Mouse (Mus musculus): ENCODE results near the gene Mettl16. TPM values are rescaled to one million over a fixed set of nuclear protein-coding genes. Genes with fewer than 3 reads are reported as not detected.
A peak's percentile ranks its signal among the peaks of the same experiment; 100 is the strongest.

Gene Mettl16
- total and polyA plus RNA-seq, 2 experiments from 2014 or later = 10.6 to 26.6 TPM

- H3K4me1 ChIP-seq (ENCODE audit: insufficient read depth, low read length) = no peaks in the 10 kb centered on the region
- H3K27ac ChIP-seq = no peak overlapping the region
- 68% methylated on average over 2 of the region's 2 CpGs for WGBS
- H3K4me3 ChIP-seq (ENCODE audit: low read length) = no peak overlapping the region
- no peaks in the 10 kb centered on the region for H3K9me3 ChIP-seq (ENCODE audit: low read length)
- no peak overlapping the region for H3K9ac ChIP-seq (replicated peaks; ENCODE audit: low read length)
- H3K36me3 ChIP-seq (ENCODE audit: insufficient read depth, low read length) = no peaks in the 10 kb centered on the region
- DNase-seq (ENCODE audit: low spot score) (no peak), ATAC-seq (no peak)
- H3K4me2 ChIP-seq (ENCODE audit: low read depth, low read length) = no peak overlapping the region
- no peaks in the 10 kb centered on the region for H3K27me3 ChIP-seq (ENCODE audit: insufficient read depth, low read length)
- no peak for TF ChIP-seq CTCF (IDR thresholded peaks at IDR 0.05; ENCODE audit: low read depth)
Observed at GRCm38 (mm10) chr11:74756631-74757030, 14.0 kb upstream of the Mettl16 start.

- no peaks in the 10 kb centered on the region for H3K36me3 ChIP-seq (ENCODE audit: insufficient read depth, low read length)
- no peaks in the 10 kb centered on the region for H3K4me1 ChIP-seq (ENCODE audit: insufficient read depth, low read length)
- no peak overlapping the region for H3K4me3 ChIP-seq (ENCODE audit: low read length)
- H3K9me3 ChIP-seq (ENCODE audit: low read length) = no peaks in the 10 kb centered on the region
- no peaks in the 10 kb centered on the region for H3K27me3 ChIP-seq (ENCODE audit: insufficient read depth, low read length)
- H3K4me2 ChIP-seq (ENCODE audit: low read depth, low read length) = no peak overlapping the region
- H3K9ac ChIP-seq (replicated peaks; ENCODE audit: low read length) = no peak overlapping the region
- TF ChIP-seq CTCF (IDR thresholded peaks at IDR 0.05; ENCODE audit: low read depth) = no peak
- no peak overlapping the region for H3K27ac ChIP-seq
- ATAC-seq (no peak), DNase-seq (ENCODE audit: low spot score) (no peak)
- 76% methylated on average over 12 of the region's 12 CpGs for WGBS
Observed at GRCm38 (mm10) chr11:74761011-74761705, 9.5 kb upstream of the Mettl16 start.

DNA sequence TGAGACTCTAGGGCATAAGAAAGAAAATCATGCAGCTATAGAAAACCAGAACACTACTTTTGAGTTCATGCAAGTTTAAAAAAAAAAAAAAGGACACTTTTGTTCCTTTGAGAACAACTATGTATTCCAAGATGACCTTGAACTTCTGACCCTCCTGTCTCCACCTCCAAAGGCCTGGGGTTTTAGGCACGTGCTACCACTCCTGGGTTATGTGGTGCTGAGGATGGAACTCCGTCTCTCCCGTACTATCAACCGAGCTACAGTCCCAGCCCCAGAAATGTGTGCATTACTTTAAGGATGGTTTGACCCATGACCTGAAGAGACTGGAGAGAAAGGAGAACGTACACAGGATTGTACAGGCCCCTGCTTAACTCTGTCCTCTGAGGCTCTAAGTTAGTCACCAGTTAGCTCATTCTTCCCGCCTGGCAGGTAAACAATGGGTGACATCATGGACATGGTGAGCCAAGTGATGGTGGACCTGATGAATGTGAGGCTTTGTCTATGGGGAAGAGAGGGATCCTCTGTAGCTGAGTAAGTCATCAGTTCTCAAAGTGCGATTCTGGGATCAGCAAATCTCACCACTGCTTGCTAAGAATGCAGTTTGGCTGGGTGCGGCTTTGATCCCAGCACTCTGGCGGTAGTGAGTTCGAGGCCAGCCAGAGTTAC, 6.5 kb upstream of the Mettl16 start:
- no peaks in the 10 kb centered on the region for H3K27me3 ChIP-seq (ENCODE audit: insufficient read depth, low read length)
- H3K9ac ChIP-seq (replicated peaks; ENCODE audit: low read length) = no peak overlapping the region
- no peaks in the 10 kb centered on the region for H3K36me3 ChIP-seq (ENCODE audit: insufficient read depth, low read length)
- H3K27ac ChIP-seq = no peak overlapping the region
- ATAC-seq (no peak), DNase-seq (ENCODE audit: low spot score) (no peak)
- no peaks in the 10 kb centered on the region for H3K9me3 ChIP-seq (ENCODE audit: low read length)
- TF ChIP-seq CTCF (IDR thresholded peaks at IDR 0.05; ENCODE audit: low read depth) = no peak
- no peaks in the 10 kb centered on the region for H3K4me1 ChIP-seq (ENCODE audit: insufficient read depth, low read length)
- H3K4me3 ChIP-seq (ENCODE audit: low read length) = no peak overlapping the region
- 77% methylated on average over 10 of the region's 10 CpGs for whole genome bisulfite sequencing
- H3K4me2 ChIP-seq (ENCODE audit: low read depth, low read length) = no peak overlapping the region

- ATAC-seq (no peak), DNase-seq (ENCODE audit: low spot score) (no peak)
Observed at GRCm38 (mm10) chr11:74767469-74767868, 3.2 kb upstream of the Mettl16 start.

DNA sequence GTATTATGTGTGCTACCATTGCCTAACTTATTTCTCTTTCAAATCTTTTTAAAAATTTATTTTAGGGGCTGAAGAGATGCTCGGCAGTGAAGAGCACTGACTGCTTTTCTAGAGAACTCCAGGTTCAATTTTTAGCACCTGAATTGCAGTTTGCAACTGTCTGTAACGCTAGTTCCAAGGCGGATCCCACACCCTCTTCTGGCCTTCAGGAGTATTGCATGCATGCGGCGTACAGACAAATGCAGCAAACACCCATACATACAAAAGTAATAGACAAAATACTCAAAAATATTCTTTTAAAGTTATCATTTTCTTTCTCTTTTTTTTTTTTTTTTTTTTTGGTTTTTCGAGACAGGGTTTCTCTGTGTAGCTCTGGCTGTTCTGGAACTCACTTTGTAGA, 2.6 kb upstream of the Mettl16 start:
- Histone ChIP-seq H3K9me3 (ENCODE audit: low read length) (no peaks in the 10 kb centered on the region), H3K36me3 (ENCODE audit: insufficient read depth, low read length) (no peaks in the 10 kb centered on the region), H3K27ac (no peak overlapping the region), H3K4me3 (ENCODE audit: low read length) (no peak overlapping the region), H3K9ac (replicated peaks; ENCODE audit: low read length) (no peak overlapping the region), H3K4me2 (ENCODE audit: low read depth, low read length) (no peak overlapping the region), H3K27me3 (ENCODE audit: insufficient read depth, low read length) (no peaks in the 10 kb centered on the region), H3K4me1 (ENCODE audit: insufficient read depth, low read length) (0 out of 2 replicates have a peak, but pooled peaks cover 6% of the 10 kb centered on the region)
- ATAC-seq = no peak
- peak; percentile 61 for TF ChIP-seq CTCF (IDR thresholded peaks at IDR 0.05; ENCODE audit: low read depth)
- peak; percentile 31 for DNase-seq (ENCODE audit: low spot score)
- WGBS = 35% methylated on average over 6 of the region's 6 CpGs

More at GRCm38 (mm10) chr11:74767469-74767868, 3.2 kb upstream of the Mettl16 start:
- no peak overlapping the region for H3K4me2 ChIP-seq (ENCODE audit: low read depth, low read length)
- no peaks in the 10 kb centered on the region for H3K27me3 ChIP-seq (ENCODE audit: insufficient read depth, low read length)
- H3K36me3 ChIP-seq (ENCODE audit: insufficient read depth, low read length) = no peaks in the 10 kb centered on the region
- 0 out of 2 replicates have a peak, but pooled peaks cover 6% of the 10 kb centered on the region for H3K4me1 ChIP-seq (ENCODE audit: insufficient read depth, low read length)
- H3K4me3 ChIP-seq (ENCODE audit: low read length) = no peak overlapping the region
- H3K9ac ChIP-seq (replicated peaks; ENCODE audit: low read length) = no peak overlapping the region
- WGBS = 86% methylated on average over 4 of the region's 4 CpGs
- no peak for TF ChIP-seq CTCF (IDR thresholded peaks at IDR 0.05; ENCODE audit: low read depth)
- no peak overlapping the region for H3K27ac ChIP-seq
- H3K9me3 ChIP-seq (ENCODE audit: low read length) = no peaks in the 10 kb centered on the region

DNA sequence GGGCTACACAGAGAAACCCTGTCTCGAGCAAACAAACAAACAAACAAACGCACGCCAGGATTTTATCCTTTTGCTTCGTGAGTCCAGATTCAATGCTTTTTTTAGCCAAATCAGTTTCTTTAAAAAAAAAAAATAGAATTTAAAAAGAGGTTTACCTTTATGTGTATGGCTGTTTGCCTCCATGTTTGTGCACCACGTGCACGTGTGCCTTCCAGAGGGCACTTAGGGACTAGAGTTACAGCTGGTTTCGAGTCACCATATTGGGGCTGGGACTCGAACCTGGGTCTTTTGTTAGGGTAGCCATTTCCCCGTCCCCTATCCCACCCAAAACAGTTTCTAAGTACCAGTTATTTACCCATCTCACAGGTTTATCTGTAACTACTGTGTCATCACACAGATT, 593 bp upstream of the Mettl16 start:
- Histone ChIP-seq H3K4me2 (ENCODE audit: low read depth, low read length) (peak overlapping the region; percentile 86), H3K27me3 (ENCODE audit: insufficient read depth, low read length) (no peaks in the 10 kb centered on the region), H3K4me3 (ENCODE audit: low read length) (peak overlapping the region; percentile 84), H3K9ac (replicated peaks; ENCODE audit: low read length) (peak overlapping the region; percentile 82), H3K9me3 (ENCODE audit: low read length) (no peaks in the 10 kb centered on the region), H3K4me1 (ENCODE audit: insufficient read depth, low read length) (0 out of 2 replicates have a peak, but pooled peaks cover 6% of the 10 kb centered on the region), H3K36me3 (ENCODE audit: insufficient read depth, low read length) (peaks cover 8% of the 10 kb centered on the region; the same call in 1 of the 2 replicates), H3K27ac (peak overlapping the region; percentile 96)
- 79% methylated on average over 9 of the region's 9 CpGs for WGBS
- ATAC-seq (no peak), DNase-seq (ENCODE audit: low spot score) (no peak)
- no peak for TF ChIP-seq CTCF (IDR thresholded peaks at IDR 0.05; ENCODE audit: low read depth)
